8 mouse cellular contexts compared by ENCODE assay signal in the genomic region with DNA sequence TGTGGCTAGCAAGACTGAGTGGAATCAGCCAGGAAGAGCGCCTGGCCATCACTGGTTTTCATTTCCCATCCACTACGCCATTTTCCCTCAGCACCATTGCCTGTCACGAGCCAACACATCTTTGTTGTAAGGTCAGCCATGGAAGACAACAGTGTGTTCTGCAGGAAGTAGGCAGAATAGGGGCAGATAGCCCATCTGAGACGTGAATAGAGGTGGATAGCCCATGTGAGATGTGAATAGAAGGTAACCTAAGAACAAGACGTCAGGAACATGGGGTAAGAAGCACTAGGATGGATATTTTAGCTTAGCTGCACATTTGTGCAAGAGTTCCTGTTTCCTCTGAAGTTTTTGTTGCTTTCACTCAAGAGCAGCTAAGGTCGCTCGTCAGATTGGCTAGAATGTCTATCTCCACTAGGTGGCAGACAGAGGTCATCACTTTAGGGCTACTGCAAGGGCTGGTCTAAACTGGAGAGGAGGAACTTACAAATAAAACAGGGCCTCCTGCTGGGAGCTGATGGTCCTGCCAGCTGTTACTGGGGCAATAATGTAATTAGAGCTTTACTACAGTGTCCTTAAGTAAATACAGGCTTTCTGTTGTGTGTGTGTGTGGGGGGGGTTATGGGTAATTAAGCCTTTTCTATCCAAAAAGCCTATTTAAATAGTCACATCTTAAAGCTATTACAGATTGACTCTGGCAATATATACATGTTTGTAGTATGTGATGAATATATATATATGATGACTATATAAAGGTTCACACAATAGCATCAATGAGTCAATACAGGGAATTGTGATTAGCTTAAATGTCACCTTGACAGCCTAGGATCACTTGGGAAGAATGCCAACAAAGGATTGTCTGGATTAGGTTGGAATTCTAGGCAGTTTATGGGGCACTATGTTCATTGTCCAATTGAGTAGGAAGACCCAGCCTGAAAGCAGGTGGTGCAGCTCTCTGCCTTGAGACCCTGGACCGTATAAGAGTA. TPM values are rescaled to one million over a fixed set of nuclear protein-coding genes. Genes with fewer than 3 reads are reported as not detected.
DNase-seq lines count a peak whose midpoint lies in the region; ATAC-seq lines count a peak whose summit lies in the region.

No protein-coding gene starts in this region.

- 34% methylated on average over 8 of the region's 8 CpGs for WGBS in embryonic facial prominence, embryonic 15.5 days
- 18% methylated on average over 8 of the region's 8 CpGs for WGBS in liver, embryonic 15.5 days (ENCODE audit: insufficient replicate concordance)
- WGBS in neural tube, embryonic 11.5 days = 25% methylated on average over 8 of the region's 8 CpGs

- DNase-seq in adrenal gland, postnatal 36 days = peak; percentile 57 to 68
- DNase-seq in heart, postnatal 10 days = peak; percentile 83 to 84
- peak; percentile 76 to 86 for DNase-seq in kidney, postnatal 36 days
- peak; percentile 58 for DNase-seq in neural tube, embryonic 11.5 days (ENCODE audit: low spot score)
- DNase-seq in thymus, adult 18-20 months = peak; percentile 26 to 49

- no peak overlapping the region for H3K4me2 ChIP-seq in embryonic facial prominence, embryonic 15.5 days (replicated peaks)
- no peak overlapping the region for H3K4me2 ChIP-seq in liver, embryonic 15.5 days
- H3K4me2 ChIP-seq in neural tube, embryonic 11.5 days (ENCODE audit: low read depth) = no peak overlapping the region

- peaks cover 4% of the 10 kb centered on the region; the same call in 1 of the 2 replicates for H3K4me1 ChIP-seq in embryonic facial prominence, embryonic 15.5 days
- no peaks in the 10 kb centered on the region for H3K4me1 ChIP-seq in liver, embryonic 15.5 days (replicated peaks)
- no peaks in the 10 kb centered on the region for H3K4me1 ChIP-seq in neural tube, embryonic 11.5 days (ENCODE audit: control insufficient read depth, insufficient read depth, low read length)

- H3K9me3 ChIP-seq in embryonic facial prominence, embryonic 15.5 days (replicated peaks) = no peaks in the 10 kb centered on the region
- no peaks in the 10 kb centered on the region for H3K9me3 ChIP-seq in liver, embryonic 15.5 days (replicated peaks)
- no peaks in the 10 kb centered on the region for H3K9me3 ChIP-seq in neural tube, embryonic 11.5 days (ENCODE audit: control insufficient read depth, low read length)

- peak; percentile 100 for ATAC-seq in CD4-positive, CD25-positive, alpha-beta regulatory T cell, adult 4 months
- ATAC-seq in embryonic facial prominence, embryonic 15.5 days (ENCODE audit: insufficient number of reproducible peaks, low FRiP score, low TSS enrichment, low read depth) = peak; percentile 69
- ATAC-seq in liver, embryonic 15.5 days (ENCODE audit: insufficient read depth) = peak; percentile 49
- ATAC-seq in neural tube, embryonic 11.5 days (ENCODE audit: insufficient read depth, low FRiP score, low TSS enrichment) = peak; percentile 90

- H3K27ac ChIP-seq in embryonic facial prominence, embryonic 15.5 days (replicated peaks) = no peak overlapping the region
- H3K27ac ChIP-seq in liver, embryonic 15.5 days (replicated peaks) = no peak overlapping the region
- no peak overlapping the region for H3K27ac ChIP-seq in neural tube, embryonic 11.5 days (ENCODE audit: low read depth, low read length)

- 0 out of 2 replicates have a peak, but pooled peaks cover 5% of the 10 kb centered on the region for H3K27me3 ChIP-seq in embryonic facial prominence, embryonic 15.5 days
- no peaks in the 10 kb centered on the region for H3K27me3 ChIP-seq in liver, embryonic 15.5 days
- no peaks in the 10 kb centered on the region for H3K27me3 ChIP-seq in neural tube, embryonic 11.5 days (ENCODE audit: control insufficient read depth, insufficient read depth, low read length)

- H3K4me3 ChIP-seq in embryonic facial prominence, embryonic 15.5 days (replicated peaks) = no peak overlapping the region
- no peak overlapping the region for H3K4me3 ChIP-seq in liver, embryonic 15.5 days (replicated peaks)
- no peak overlapping the region for H3K4me3 ChIP-seq in neural tube, embryonic 11.5 days (ENCODE audit: low read depth, low read length)

- no peak overlapping the region for H3K9ac ChIP-seq in embryonic facial prominence, embryonic 15.5 days
- no peak overlapping the region for H3K9ac ChIP-seq in liver, embryonic 15.5 days
- no peak overlapping the region for H3K9ac ChIP-seq in neural tube, embryonic 11.5 days (ENCODE audit: low read length)

- intact Hi-C loops in heart, postnatal 10 days (cut with DNase I) = loop anchor here (1.0 to 2.0 kb wide), 3 partner anchors 41 to 146 kb away; no protein-coding TSS in a partner anchor

- no peaks in the 10 kb centered on the region for H3K36me3 ChIP-seq in embryonic facial prominence, embryonic 15.5 days
- no peaks in the 10 kb centered on the region for H3K36me3 ChIP-seq in liver, embryonic 15.5 days (replicated peaks)
- H3K36me3 ChIP-seq in neural tube, embryonic 11.5 days (ENCODE audit: control insufficient read depth, insufficient read depth, low read length) = no peaks in the 10 kb centered on the region

RNA-seq across cellular contexts. Expression of a gene that starts 10.6 kb away (rescaled TPM):
- 10 to 100 TPM; 12.7 to 16.9 TPM for polyA plus RNA-seq in CD4-positive, CD25-positive, alpha-beta regulatory T cell, adult 4 months (2017; shearing (Covaris generic))
- 10 to 100 TPM; 29.7 to 38.5 TPM for total RNA-seq in adrenal gland, postnatal 36 days (2021)
- polyA plus RNA-seq in embryonic facial prominence, embryonic 15.5 days (2015; fragmentation: Nextera tagmentation; extraction: Ambion mirVana) = 13.2 and 15.3 TPM in 2 replicates
- total RNA-seq in heart, postnatal 10 days (2021) = 10 to 100 TPM; 33.3 to 35.8 TPM
- polyA plus RNA-seq in liver, embryonic 15.5 days (2015; fragmentation: Nextera tagmentation; extraction: Ambion mirVana) = 3.8 and 3.9 TPM in 2 replicates
- 4.9 and 5.0 TPM in 2 replicates for polyA plus RNA-seq in neural tube, embryonic 11.5 days (2014; fragmentation: Nextera tagmentation; extraction: Ambion mirVana)

RNA-seq across cellular contexts. Expression of a gene that starts 11.6 kb away (rescaled TPM):
- polyA plus RNA-seq in CD4-positive, CD25-positive, alpha-beta regulatory T cell, adult 4 months (2017; shearing (Covaris generic)) = not detected
- total RNA-seq in adrenal gland, postnatal 36 days (2021) = 1 to 10 TPM; 7.0 to 7.6 TPM
- polyA plus RNA-seq in embryonic facial prominence, embryonic 15.5 days (2015; fragmentation: Nextera tagmentation; extraction: Ambion mirVana) = 0.22 and 0.51 TPM in 2 replicates
- under 1 TPM; 0.14 to 0.32 TPM for total RNA-seq in heart, postnatal 10 days (2021)
- 310 and 334 TPM in 2 replicates for polyA plus RNA-seq in liver, embryonic 15.5 days (2015; fragmentation: Nextera tagmentation; extraction: Ambion mirVana)
- 0.40 and 0.41 TPM in 2 replicates for polyA plus RNA-seq in neural tube, embryonic 11.5 days (2014; fragmentation: Nextera tagmentation; extraction: Ambion mirVana)

Comparison
In these comparisons a context has a peak if more than half of its experiments do, and no peak if none do; other contexts are left out.
1. ATAC-seq: peak in every context shown above with its lines; median percentile 100 in CD4-positive, CD25-positive, alpha-beta regulatory T cell, adult 4 months; 90 in neural tube, embryonic 11.5 days; 69 in embryonic facial prominence, embryonic 15.5 days; 49 in liver, embryonic 15.5 days.
2. RNA of a gene that starts 11.6 kb away (polyA plus RNA-seq): 310 to 334 TPM in liver, embryonic 15.5 days; 0.22 to 0.51 TPM in embryonic facial prominence, embryonic 15.5 days, 0.40 to 0.41 TPM in neural tube, embryonic 11.5 days and not detected in CD4-positive, CD25-positive, alpha-beta regulatory T cell, adult 4 months; every median in the first group is over 100 times any median in the second.
3. Peak in every context shown above with its lines, with median percentiles within 50 percentile points of each other: DNase-seq.